Mouse (Mus musculus) erythroblast, embryonic 14.5 days (primary cell): ENCODE measurements around the gene Ces1e. TPM values are rescaled to one million over a fixed set of nuclear protein-coding genes. Genes with fewer than 3 reads are reported as not detected.

ENCODE experiments used
- H3K27me3 ChIP-seq: 2 replicates; pipeline ENCODE4 v1.6.1; 2012; ENCODE audit warnings: inconsistent platforms; ENCODE audit not compliant: control insufficient read depth
- H3K36me3 ChIP-seq: 2 replicates; pipeline ENCODE4 v1.6.1; 2012; ENCODE audit warnings: mild to moderate bottlenecking, inconsistent platforms; ENCODE audit not compliant: control insufficient read depth
- H3K4me1 ChIP-seq: 2 replicates; pipeline ENCODE4 v1.6.1; 2012; ENCODE audit warnings: inconsistent platforms; ENCODE audit not compliant: control insufficient read depth
- H3K4me3 ChIP-seq: replicated peaks from 2 replicates; pipeline ENCODE3; 2012; ENCODE audit warnings: moderate library complexity, mild to moderate bottlenecking, inconsistent platforms
- H3K9me3 ChIP-seq: 2 replicates; pipeline ENCODE4 v1.6.1; 2012; ENCODE audit warnings: low read length, inconsistent platforms, mixed read lengths; ENCODE audit not compliant: control insufficient read depth
- GATA1 ChIP-seq: IDR thresholded peaks from 2 replicates; pipeline ENCODE4 v1.6.1; 2012; ENCODE audit warnings: low read length, inconsistent platforms, mixed read lengths
- TAL1 ChIP-seq: IDR thresholded peaks from 3 replicates; pipeline ENCODE4 v1.6.1; 2012; ENCODE audit warnings: low read length, inconsistent platforms, mixed read lengths
- polyA plus RNA-seq: library from polyadenylated mRNA; stranded (reverse); fragments of >175 nt; gene quantifications from 2 replicates; pipeline ENCODE4 v1.2.3, GENCODE M21; 2012

The Ces1e gene
- polyA plus RNA-seq, 1 experiment = not detected

- H3K4me3 ChIP-seq = no peak within 1 kb of the TSS
- no peak for TF ChIP-seq TAL1
Measured at GRCm38 (mm10) chr8:93197685-93198525, 31.5 kb downstream of the Ces1e start, which contains the start of gene Ces1d. TSS of gene Ces1d (minus strand) at chr8:93197838.

GRCm38 (mm10) chr8:93196436-93196835, 33.0 kb downstream of the Ces1e start:
- H3K4me1 ChIP-seq = no peaks in the 10 kb centered on the region
- H3K27me3 ChIP-seq = no peaks in the 10 kb centered on the region
- H3K9me3 ChIP-seq = no peaks in the 10 kb centered on the region
- no peak overlapping the region for H3K4me3 ChIP-seq
- no peak for TF ChIP-seq GATA1
- TF ChIP-seq TAL1 = no peak
- no peaks in the 10 kb centered on the region for H3K36me3 ChIP-seq

More at GRCm38 (mm10) chr8:93197685-93198525, 31.5 kb downstream of the Ces1e start, which contains the start of gene Ces1d:
- Histone ChIP-seq H3K9me3 (no peaks in the 10 kb centered on the region), H3K4me1 (no peaks in the 10 kb centered on the region), H3K27me3 (no peaks in the 10 kb centered on the region), H3K36me3 (no peaks in the 10 kb centered on the region)

- Histone ChIP-seq H3K4me3 (no peak overlapping the region), H3K4me1 (no peaks in the 10 kb centered on the region), H3K36me3 (no peaks in the 10 kb centered on the region), H3K9me3 (no peaks in the 10 kb centered on the region), H3K27me3 (no peaks in the 10 kb centered on the region)
- no peak for TF ChIP-seq GATA1
- no peak for TF ChIP-seq TAL1
Measured at GRCm38 (mm10) chr8:93180581-93181129, 48.8 kb downstream of the Ces1e start.

- no peaks in the 10 kb centered on the region for H3K36me3 ChIP-seq
- no peaks in the 10 kb centered on the region for H3K4me1 ChIP-seq
- no peaks in the 10 kb centered on the region for H3K27me3 ChIP-seq
- TF ChIP-seq GATA1 (no peak), TAL1 (no peak)
- no peak overlapping the region for H3K4me3 ChIP-seq
- H3K9me3 ChIP-seq = no peaks in the 10 kb centered on the region
Measured at GRCm38 (mm10) chr8:93176593-93176992, 52.8 kb downstream of the Ces1e start.

GRCm38 (mm10) chr8:93174554-93174953, 54.9 kb downstream of the Ces1e start:
- Histone ChIP-seq H3K9me3 (no peaks in the 10 kb centered on the region), H3K4me3 (no peak overlapping the region), H3K36me3 (no peaks in the 10 kb centered on the region), H3K4me1 (no peaks in the 10 kb centered on the region), H3K27me3 (no peaks in the 10 kb centered on the region)
- TF ChIP-seq GATA1 = no peak
- no peak for TF ChIP-seq TAL1

GRCm38 (mm10) chr8:93171846-93172590, 57.4 kb downstream of the Ces1e start:
- no peak for TF ChIP-seq GATA1
- TF ChIP-seq TAL1 = no peak
- no peaks in the 10 kb centered on the region for H3K27me3 ChIP-seq
- no peaks in the 10 kb centered on the region for H3K36me3 ChIP-seq
- no peak overlapping the region for H3K4me3 ChIP-seq
- H3K9me3 ChIP-seq = no peaks in the 10 kb centered on the region
- H3K4me1 ChIP-seq = no peaks in the 10 kb centered on the region

- TF ChIP-seq GATA1 (no peak), TAL1 (no peak)
- Histone ChIP-seq H3K9me3 (no peaks in the 10 kb centered on the region), H3K4me3 (no peak overlapping the region), H3K36me3 (no peaks in the 10 kb centered on the region), H3K4me1 (no peaks in the 10 kb centered on the region), H3K27me3 (no peaks in the 10 kb centered on the region)
Measured at GRCm38 (mm10) chr8:93163363-93163762, 66.1 kb downstream of the Ces1e start.

- Histone ChIP-seq H3K4me3 (no peak overlapping the region), H3K36me3 (no peaks in the 10 kb centered on the region), H3K27me3 (no peaks in the 10 kb centered on the region), H3K9me3 (no peaks in the 10 kb centered on the region), H3K4me1 (no peaks in the 10 kb centered on the region)
- TF ChIP-seq TAL1 (no peak), GATA1 (no peak)
Measured at GRCm38 (mm10) chr8:93151401-93151800, 78.0 kb downstream of the Ces1e start.

Other genes starting within 250 kb of the Ces1e start
- gene Ces1a, start 181.4 kb downstream of the Ces1e start, polyA plus RNA-seq = not detected in 2 replicates
- gene Ces1b, start 149.6 kb downstream of the Ces1e start, polyA plus RNA-seq = not detected in 2 replicates
- gene Ces1c, start 98.3 kb downstream of the Ces1e start, polyA plus RNA-seq = not detected in 2 replicates
- gene Ces1d, start 31.8 kb downstream of the Ces1e start, polyA plus RNA-seq = not detected in 2 replicates
- gene Ces1f, start 50.1 kb upstream of the Ces1e start, polyA plus RNA-seq = not detected in 2 replicates
- gene Ces1g, start 107.7 kb upstream of the Ces1e start, polyA plus RNA-seq = not detected in 2 replicates
- not detected in 2 replicates for gene Ces1h, start 150.1 kb upstream of the Ces1e start, polyA plus RNA-seq